Mouse (Mus musculus): ENCODE measurements around the gene Nr1i3. TPM values are rescaled to one million over a fixed set of nuclear protein-coding genes. Genes with fewer than 3 reads are reported as not detected.

The Nr1i3 gene
- total and polyA plus RNA-seq, 3 experiments = 0.16 TPM; not detected in 2

- peaks cover 43% of the 10 kb centered on the region for H3K27me3 ChIP-seq (ENCODE audit: insufficient read depth, low read length)
- DNase-seq (ENCODE audit: low spot score) = no peak
- TF ChIP-seq POLR2AphosphoS5 (IDR thresholded peaks at IDR 0.05; ENCODE audit: insufficient replicate concordance, low read depth, low read length) = no peak
- TF ChIP-seq CTCF (IDR thresholded peaks at IDR 0.05; ENCODE audit: low read depth, low read length) = no peak
- TF ChIP-seq GATA2 (IDR thresholded peaks at IDR 0.05; ENCODE audit: borderline replicate concordance, low read depth, low read length) = no peak
- no peak for TF ChIP-seq TAL1 (conservative IDR thresholded peaks at IDR 0.05; ENCODE audit: low read depth, low read length)
- no peak for TF ChIP-seq GATA1 (IDR thresholded peaks at IDR 0.05; ENCODE audit: borderline replicate concordance, low read length)
- peak within 1 kb of the TSS; percentile 9 for H3K4me3 ChIP-seq (ENCODE audit: low read depth, low read length)
- peaks cover 52% of the 10 kb centered on the region for H3K4me1 ChIP-seq (ENCODE audit: insufficient read depth, low read depth, low read length)
- ATAC-seq (ENCODE audit: extremely low read depth, insufficient number of reproducible peaks, low FRiP score, poor library complexity, severe bottlenecking) = no peak
- no peaks in the 10 kb centered on the region for H3K36me3 ChIP-seq (replicated peaks)
- no peaks in the 10 kb centered on the region for H3K9me3 ChIP-seq (replicated peaks)
Measured at GRCm38 (mm10) chr1:171250680-171251593, 37.2 kb downstream of the Nr1i3 start, which contains the start of gene Ndufs2. TSS of gene Ndufs2 (minus strand) at chr1:171251388.

GRCm38 (mm10) chr1:171251594-171252324 is 38.0 kb downstream of the Nr1i3 start:
- Histone ChIP-seq H3K9me3 (replicated peaks) (no peaks in the 10 kb centered on the region), H3K4me3 (ENCODE audit: low read depth, low read length) (no peak overlapping the region; the same call in 1 of the 2 replicates), H3K4me1 (ENCODE audit: insufficient read depth, low read depth, low read length) (peaks cover 51% of the 10 kb centered on the region), H3K27me3 (ENCODE audit: insufficient read depth, low read length) (peaks cover 49% of the 10 kb centered on the region), H3K36me3 (replicated peaks) (no peaks in the 10 kb centered on the region)
- no peak for TF ChIP-seq GATA1 (IDR thresholded peaks at IDR 0.05; ENCODE audit: borderline replicate concordance, low read length)
- no peak for TF ChIP-seq GATA2 (IDR thresholded peaks at IDR 0.05; ENCODE audit: borderline replicate concordance, low read depth, low read length)
- TF ChIP-seq CTCF (IDR thresholded peaks at IDR 0.05; ENCODE audit: low read depth, low read length) = no peak
- no peak for TF ChIP-seq POLR2AphosphoS5 (IDR thresholded peaks at IDR 0.05; ENCODE audit: insufficient replicate concordance, low read depth, low read length)
- TF ChIP-seq TAL1 (conservative IDR thresholded peaks at IDR 0.05; ENCODE audit: low read depth, low read length) = no peak
- DNase-seq (ENCODE audit: low spot score) (no peak), ATAC-seq (ENCODE audit: extremely low read depth, insufficient number of reproducible peaks, low FRiP score, poor library complexity, severe bottlenecking) (no peak)

GRCm38 (mm10) chr1:171252415-171252814 is 38.6 kb downstream of the Nr1i3 start:
- Histone ChIP-seq H3K9me3 (replicated peaks) (no peaks in the 10 kb centered on the region), H3K36me3 (replicated peaks) (no peaks in the 10 kb centered on the region), H3K4me3 (ENCODE audit: low read depth, low read length) (no peak overlapping the region), H3K4me1 (ENCODE audit: insufficient read depth, low read depth, low read length) (peaks cover 53% of the 10 kb centered on the region), H3K27me3 (ENCODE audit: insufficient read depth, low read length) (peaks cover 49% of the 10 kb centered on the region)
- TF ChIP-seq GATA1 (IDR thresholded peaks at IDR 0.05; ENCODE audit: borderline replicate concordance, low read length) (no peak), TAL1 (conservative IDR thresholded peaks at IDR 0.05; ENCODE audit: low read depth, low read length) (no peak), POLR2AphosphoS5 (IDR thresholded peaks at IDR 0.05; ENCODE audit: insufficient replicate concordance, low read depth, low read length) (no peak), GATA2 (IDR thresholded peaks at IDR 0.05; ENCODE audit: borderline replicate concordance, low read depth, low read length) (no peak), CTCF (IDR thresholded peaks at IDR 0.05; ENCODE audit: low read depth, low read length) (no peak)
- DNase-seq (ENCODE audit: low spot score) (no peak), ATAC-seq (ENCODE audit: extremely low read depth, insufficient number of reproducible peaks, low FRiP score, poor library complexity, severe bottlenecking) (no peak)

GRCm38 (mm10) chr1:171256095-171256818 is 42.5 kb downstream of the Nr1i3 start:
- Histone ChIP-seq H3K4me1 (ENCODE audit: insufficient read depth, low read depth, low read length) (peaks cover 29% of the 10 kb centered on the region), H3K36me3 (replicated peaks) (no peaks in the 10 kb centered on the region), H3K4me3 (ENCODE audit: low read depth, low read length) (no peak overlapping the region), H3K9me3 (replicated peaks) (no peaks in the 10 kb centered on the region), H3K27me3 (ENCODE audit: insufficient read depth, low read length) (peaks cover 61% of the 10 kb centered on the region)
- ATAC-seq (ENCODE audit: extremely low read depth, insufficient number of reproducible peaks, low FRiP score, poor library complexity, severe bottlenecking) = no peak
- DNase-seq (ENCODE audit: low spot score) = no peak
- no peak for TF ChIP-seq TAL1 (conservative IDR thresholded peaks at IDR 0.05; ENCODE audit: low read depth, low read length)
- TF ChIP-seq CTCF (IDR thresholded peaks at IDR 0.05; ENCODE audit: low read depth, low read length) = no peak
- no peak for TF ChIP-seq POLR2AphosphoS5 (IDR thresholded peaks at IDR 0.05; ENCODE audit: insufficient replicate concordance, low read depth, low read length)
- TF ChIP-seq GATA2 (IDR thresholded peaks at IDR 0.05; ENCODE audit: borderline replicate concordance, low read depth, low read length) = no peak
- no peak for TF ChIP-seq GATA1 (IDR thresholded peaks at IDR 0.05; ENCODE audit: borderline replicate concordance, low read length)

GRCm38 (mm10) chr1:171256937-171257548 is 43.3 kb downstream of the Nr1i3 start:
- Histone ChIP-seq H3K27me3 (ENCODE audit: insufficient read depth, low read length) (peaks cover 59% of the 10 kb centered on the region), H3K4me3 (ENCODE audit: low read depth, low read length) (no peak overlapping the region), H3K4me1 (ENCODE audit: insufficient read depth, low read depth, low read length) (peaks cover 24% of the 10 kb centered on the region), H3K9me3 (replicated peaks) (no peaks in the 10 kb centered on the region), H3K36me3 (replicated peaks) (no peaks in the 10 kb centered on the region)
- ATAC-seq (ENCODE audit: extremely low read depth, insufficient number of reproducible peaks, low FRiP score, poor library complexity, severe bottlenecking) (peak; percentile 63; the same call in 1 of the 2 replicates), DNase-seq (ENCODE audit: low spot score) (no peak)
- TF ChIP-seq POLR2AphosphoS5 (IDR thresholded peaks at IDR 0.05; ENCODE audit: insufficient replicate concordance, low read depth, low read length) = no peak
- TF ChIP-seq GATA2 (IDR thresholded peaks at IDR 0.05; ENCODE audit: borderline replicate concordance, low read depth, low read length) = no peak
- TF ChIP-seq CTCF (IDR thresholded peaks at IDR 0.05; ENCODE audit: low read depth, low read length) = peak; percentile 44; the same call in 1 of the 2 replicates
- no peak for TF ChIP-seq TAL1 (conservative IDR thresholded peaks at IDR 0.05; ENCODE audit: low read depth, low read length)
- no peak for TF ChIP-seq GATA1 (IDR thresholded peaks at IDR 0.05; ENCODE audit: borderline replicate concordance, low read length)
